Mouse (Mus musculus) neural tube, embryonic 14.5 days (tissue): ENCODE measurements around the gene B230118H07Rik. TPM values are rescaled to one million over a fixed set of nuclear protein-coding genes. Genes with fewer than 3 reads are reported as not detected.

Experiments used
- ATAC-seq: fragments of 200-750 bp; cut with Nextera tagmentation; 2 replicates; pipeline ENCODE4 v1.8.0; 2017; ENCODE audit warnings: low read depth, mild to moderate bottlenecking, moderate TSS enrichment, moderate library complexity
- H3K27ac ChIP-seq: fragments of 300-500 bp; sonication (generic); 2 replicates; pipeline ENCODE4 v1.5.1; 2014; ENCODE audit warnings: low read depth, mild to moderate bottlenecking, control low read depth, low read length, moderate library complexity, mixed read lengths
- H3K27me3 ChIP-seq: fragments of 300-500 bp; sonication (generic); 2 replicates; pipeline ENCODE4 v1.6.1; 2014; ENCODE audit warnings: low read length; ENCODE audit not compliant: control insufficient read depth, insufficient read depth
- H3K36me3 ChIP-seq: fragments of 300-500 bp; sonication (generic); 2 replicates; pipeline ENCODE4 v1.6.1; 2014; ENCODE audit warnings: low read length, mixed read lengths; ENCODE audit not compliant: control insufficient read depth, insufficient read depth
- H3K4me1 ChIP-seq: fragments of 300-500 bp; sonication (generic); 2 replicates; pipeline ENCODE4 v1.6.1; 2014; ENCODE audit warnings: low read length; ENCODE audit not compliant: control insufficient read depth, insufficient read depth
- H3K4me2 ChIP-seq: fragments of 300-500 bp; sonication (generic); 2 replicates; pipeline ENCODE4 v1.6.1; 2014; ENCODE audit warnings: mild to moderate bottlenecking, low read depth, low read length, control low read depth
- H3K4me3 ChIP-seq: fragments of 300-500 bp; sonication (generic); 2 replicates; pipeline ENCODE4 v1.5.1; 2014; ENCODE audit warnings: low read depth, low read length, control low read depth, mixed read lengths
- H3K9ac ChIP-seq: fragments of 300-500 bp; sonication (generic); replicated peaks from 2 replicates; pipeline ENCODE4 v1.6.1; 2014; ENCODE audit warnings: low read depth, mild to moderate bottlenecking, control low read depth, low read length, mixed read lengths
- H3K9me3 ChIP-seq: fragments of 300-500 bp; sonication (generic); 2 replicates; pipeline ENCODE4 v1.6.1; 2016; ENCODE audit warnings: low read length; ENCODE audit not compliant: control insufficient read depth
- WGBS: fragments of 180-500 bp; shearing (Covaris S2); extraction: QIAGEN DNeasy Blood & Tissue Kit; methylation state at CpG from one replicate; pipeline ENCODE4 v1.1.7; 2014; 5-methylcytosine and 5-hydroxymethylcytosine counted together
- polyA plus RNA-seq: library from polyadenylated mRNA; unstranded; fragments of >200 nt; fragmentation: Nextera tagmentation; extraction: Ambion mirVana; gene quantifications from 2 replicates; pipeline ENCODE4 v1.2.1, GENCODE M21; 2014

Gene B230118H07Rik
- polyA plus RNA-seq, 1 experiment from 2014 or later: 49.2 TPM

GRCm38 (mm10) chr2:101525503-101526381 lies 123.6 kb downstream of the B230118H07Rik start:
- no peaks in the 10 kb centered on the region for H3K27me3 ChIP-seq
- no peaks in the 10 kb centered on the region for H3K36me3 ChIP-seq
- no peak overlapping the region for H3K9ac ChIP-seq
- peak; percentile 69 for ATAC-seq
- H3K4me3 ChIP-seq: no peak overlapping the region
- no peak overlapping the region for H3K4me2 ChIP-seq
- WGBS: 71% methylated on average over 6 of the region's 6 CpGs
- H3K27ac ChIP-seq: no peak overlapping the region
- no peaks in the 10 kb centered on the region for H3K9me3 ChIP-seq
- no peaks in the 10 kb centered on the region for H3K4me1 ChIP-seq

- no peak overlapping the region for H3K4me3 ChIP-seq
- ATAC-seq: no peak
- no peaks in the 10 kb centered on the region for H3K36me3 ChIP-seq
- no peak overlapping the region for H3K4me2 ChIP-seq
- no peak overlapping the region for H3K9ac ChIP-seq
- H3K9me3 ChIP-seq: no peaks in the 10 kb centered on the region
- WGBS: 89% methylated on average over 4 of the region's 4 CpGs
- H3K4me1 ChIP-seq: no peaks in the 10 kb centered on the region
- H3K27me3 ChIP-seq: no peaks in the 10 kb centered on the region
- no peak overlapping the region for H3K27ac ChIP-seq
Observed at GRCm38 (mm10) chr2:101525091-101525490, 124.2 kb downstream of the B230118H07Rik start.

GRCm38 (mm10) chr2:101520503-101520902 lies 128.8 kb downstream of the B230118H07Rik start:
- H3K36me3 ChIP-seq: no peaks in the 10 kb centered on the region
- no peak overlapping the region for H3K4me3 ChIP-seq
- H3K27ac ChIP-seq: no peak overlapping the region
- no peak for ATAC-seq
- H3K9me3 ChIP-seq: no peaks in the 10 kb centered on the region
- H3K9ac ChIP-seq: no peak overlapping the region
- H3K4me2 ChIP-seq: no peak overlapping the region
- H3K4me1 ChIP-seq: no peaks in the 10 kb centered on the region
- WGBS: 81% methylated on average over 1 of the region's 1 CpGs
- H3K27me3 ChIP-seq: no peaks in the 10 kb centered on the region

GRCm38 (mm10) chr2:101519928-101520327 lies 129.4 kb downstream of the B230118H07Rik start:
- Histone ChIP-seq H3K36me3 (no peaks in the 10 kb centered on the region), H3K4me2 (no peak overlapping the region), H3K27ac (no peak overlapping the region), H3K9me3 (no peaks in the 10 kb centered on the region), H3K27me3 (no peaks in the 10 kb centered on the region), H3K9ac (no peak overlapping the region), H3K4me1 (no peaks in the 10 kb centered on the region), H3K4me3 (no peak overlapping the region)
- 58% methylated on average over 1 of the region's 1 CpGs for WGBS
- no peak for ATAC-seq

Other genes starting within 250 kb of the B230118H07Rik start
- not detected in 2 replicates for gene Rag2, start 24.8 kb downstream of the B230118H07Rik start, polyA plus RNA-seq
- 0.05 and 0.13 TPM in 2 replicates for gene Rag1, start within 50 bp of the B230118H07Rik start, polyA plus RNA-seq
- 6.4 and 9.3 TPM in 2 replicates for gene Traf6, start 28.9 kb upstream of the B230118H07Rik start, polyA plus RNA-seq
- gene Prr5l, start 233.5 kb upstream of the B230118H07Rik start, polyA plus RNA-seq: 5.6 and 6.6 TPM in 2 replicates
- gene Commd9, start 236.7 kb upstream of the B230118H07Rik start, polyA plus RNA-seq: 95.0 and 104 TPM in 2 replicates